Mouse (Mus musculus): Measurements from ENCODE around the gene Dph6.
"Not testable (repeated sequence)": the region's sequence is repeated elsewhere in the genome, so short reads cannot be mapped to it uniquely, and the experiment has no call there.

Gene Dph6

DNA sequence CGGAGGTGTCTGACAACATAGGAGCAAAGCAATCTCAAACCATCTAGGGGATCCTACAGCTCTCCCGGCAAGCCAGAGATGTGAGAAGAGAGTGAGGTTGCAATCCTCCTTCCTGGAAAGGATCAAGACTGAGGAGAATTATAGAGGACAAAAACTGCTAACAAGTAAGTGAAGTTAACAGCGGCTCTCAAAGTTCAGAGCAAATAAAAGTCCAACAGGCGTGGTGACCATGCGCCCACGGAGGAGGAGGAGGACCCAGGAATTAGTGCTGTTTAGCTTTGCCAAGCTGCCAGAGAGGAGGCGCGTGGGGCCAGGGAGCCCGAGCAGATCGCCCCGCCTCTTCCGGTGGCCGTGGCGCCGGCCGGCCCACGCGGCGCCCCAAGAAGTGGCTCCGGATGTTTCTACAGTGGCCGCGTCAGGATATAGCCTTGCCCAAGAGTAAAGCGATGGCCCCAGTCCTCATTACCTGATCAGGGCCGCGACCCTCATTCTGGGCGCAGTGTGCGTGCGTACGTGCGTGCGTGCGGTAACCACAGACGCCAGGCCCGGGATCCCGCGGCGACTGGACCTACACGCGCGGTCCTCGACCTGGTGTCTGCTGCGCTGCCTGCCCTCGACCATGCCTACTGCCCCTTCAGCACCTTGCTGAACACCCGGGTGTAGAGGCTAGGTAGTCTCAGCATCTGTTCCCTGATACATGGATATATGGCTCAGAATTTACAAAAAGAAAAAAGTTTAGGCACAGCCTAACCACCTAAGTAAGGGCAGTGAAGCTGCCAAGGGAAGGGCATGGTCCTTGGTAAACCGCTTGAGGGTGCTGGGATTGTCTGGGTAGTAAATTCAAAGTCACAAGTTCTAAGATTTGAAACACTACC lies at the start of gene Dph6:
Dph6 (minus strand) TSS at position 600 of the 875 bp plus-strand sequence.
- DNase-seq (ENCODE audit: low read depth, low spot score): peak; percentile 90

DNA sequence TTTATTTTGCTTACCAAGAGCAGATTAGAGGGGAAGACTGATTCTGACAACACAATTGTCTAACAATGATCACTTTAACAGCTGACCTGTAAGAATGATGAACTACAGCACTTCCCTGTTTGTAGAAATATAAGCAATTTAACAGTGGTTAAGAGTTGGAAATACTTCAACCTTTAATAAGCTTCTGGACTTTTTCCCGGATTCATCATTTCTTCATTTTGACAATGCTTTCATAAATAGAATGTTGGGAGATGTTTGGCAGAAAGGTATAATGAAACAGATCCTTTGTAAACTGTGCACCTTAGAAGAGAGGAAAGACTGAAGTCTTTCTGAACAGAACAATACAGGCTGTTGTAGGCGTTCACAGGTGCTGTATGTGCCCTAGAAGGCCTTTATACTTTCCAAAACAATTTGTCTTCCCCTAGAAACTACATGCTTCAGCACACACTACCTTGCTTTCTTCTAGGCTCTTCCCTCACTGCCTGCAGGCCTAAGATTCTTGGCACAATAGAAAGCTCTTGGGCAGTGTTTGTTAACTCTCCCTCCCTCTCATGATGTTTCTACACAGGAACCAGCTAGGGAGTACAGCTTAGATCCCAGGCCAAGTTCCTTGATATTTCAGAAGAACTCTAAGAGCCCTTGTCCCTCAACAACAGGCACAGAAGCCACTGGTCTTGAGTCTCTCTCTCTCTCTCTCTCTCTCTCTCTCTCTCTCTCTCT lies 46.4 kb upstream of the Dph6 start:
- DNase-seq (ENCODE audit: low read depth, low spot score): no peak

DNA sequence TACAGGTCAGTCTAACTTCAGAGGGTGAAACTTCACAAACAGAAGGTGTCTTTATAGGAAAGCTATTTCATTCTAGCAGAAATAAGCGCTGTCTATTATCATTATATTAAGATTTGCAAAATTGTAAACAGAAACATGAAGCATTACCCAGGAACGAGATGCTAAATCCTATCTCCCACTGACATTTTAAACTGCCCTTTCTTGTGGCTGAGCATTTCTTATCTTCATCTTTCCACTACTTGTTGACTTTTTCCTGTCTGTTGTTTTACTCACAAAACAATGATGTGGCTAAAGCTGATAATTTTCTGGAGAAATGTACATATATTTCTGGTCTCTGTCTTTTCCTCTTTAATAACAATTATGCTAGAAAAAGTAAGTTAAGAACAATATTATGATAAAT lies 36.8 kb upstream of the Dph6 start:
- no peak for DNase-seq (ENCODE audit: low read depth, low spot score)

DNA sequence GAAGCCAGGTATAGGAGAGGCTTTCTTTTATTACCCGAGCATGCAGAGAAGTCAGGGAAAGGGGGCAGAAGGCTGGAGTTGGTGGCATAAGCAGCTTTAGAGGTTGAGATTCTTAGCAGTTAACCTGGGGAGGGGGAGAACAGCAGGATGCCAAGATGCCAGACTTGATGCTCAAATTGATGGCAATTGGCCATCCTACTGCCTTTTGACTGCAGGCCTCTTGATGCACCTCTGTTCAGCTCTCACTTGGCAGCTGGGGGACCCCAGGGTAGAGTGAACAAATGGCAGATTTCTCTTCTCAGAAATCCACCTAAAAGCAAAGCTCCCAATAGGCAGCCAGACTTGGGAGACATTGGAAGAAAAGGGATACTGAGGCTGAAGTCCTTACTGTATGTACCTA lies 32.7 kb upstream of the Dph6 start:
- no peak for DNase-seq (ENCODE audit: low read depth, low spot score)

DNA sequence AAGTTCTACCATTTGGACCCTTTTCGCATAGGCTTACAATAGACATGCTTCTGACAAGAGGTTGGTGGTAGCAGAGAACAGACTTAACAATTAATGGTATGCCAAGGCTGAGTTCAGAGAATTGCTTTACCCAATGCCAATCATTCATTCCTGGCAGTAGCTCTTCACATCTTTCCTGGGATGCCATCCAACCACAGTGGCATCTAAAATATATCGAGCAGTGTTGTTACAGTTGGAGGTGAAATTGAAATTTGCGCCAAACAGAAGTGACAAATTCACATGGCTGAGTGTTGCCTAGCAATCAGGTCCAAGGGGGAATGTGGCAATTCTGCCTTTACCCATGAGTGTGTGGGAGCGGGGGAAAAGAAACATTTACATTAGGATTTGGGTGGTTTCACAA lies 32.3 kb upstream of the Dph6 start:
- no peak for DNase-seq (ENCODE audit: low read depth, low spot score)

DNA sequence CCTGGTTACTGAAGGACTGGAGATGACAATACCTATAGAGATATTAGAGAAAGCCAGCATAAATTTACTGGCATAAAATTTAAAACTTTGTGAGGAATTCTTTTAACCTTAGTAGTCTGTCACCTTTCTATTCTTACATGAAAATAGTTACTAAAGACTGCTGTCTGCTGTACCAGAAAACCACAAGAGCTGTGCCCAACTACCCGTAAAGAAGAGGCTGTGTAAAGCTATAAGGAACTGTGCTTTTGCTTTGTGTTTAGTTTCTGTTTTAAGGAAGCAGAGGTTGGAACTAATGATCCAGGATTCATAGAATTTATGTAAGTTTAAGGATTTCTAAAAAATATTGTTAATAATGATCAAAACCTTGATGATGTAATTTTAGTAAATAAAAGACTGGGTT lies 19.1 kb upstream of the Dph6 start:
- DNase-seq (ENCODE audit: low read depth, low spot score): no peak

DNA sequence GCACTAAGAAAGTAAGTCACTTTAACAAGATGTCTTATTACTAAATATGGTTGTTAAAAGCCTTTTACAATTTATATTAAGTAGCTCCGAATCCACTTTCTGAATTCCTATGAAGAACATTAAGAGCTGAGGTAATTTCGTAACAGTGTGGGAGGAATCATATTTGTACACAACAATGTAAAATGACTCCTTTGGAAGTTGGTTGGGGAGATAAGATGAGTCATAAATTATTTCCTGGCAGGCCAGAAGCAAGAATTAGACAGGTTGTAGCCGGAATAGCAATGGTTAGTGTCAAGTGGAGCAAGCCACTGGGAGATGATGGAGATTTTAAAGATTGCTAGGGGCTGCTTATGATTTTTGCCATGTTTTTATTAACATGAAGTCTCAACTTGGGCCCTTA lies 16.2 kb upstream of the Dph6 start:
- no peak for DNase-seq (ENCODE audit: low read depth, low spot score)

DNA sequence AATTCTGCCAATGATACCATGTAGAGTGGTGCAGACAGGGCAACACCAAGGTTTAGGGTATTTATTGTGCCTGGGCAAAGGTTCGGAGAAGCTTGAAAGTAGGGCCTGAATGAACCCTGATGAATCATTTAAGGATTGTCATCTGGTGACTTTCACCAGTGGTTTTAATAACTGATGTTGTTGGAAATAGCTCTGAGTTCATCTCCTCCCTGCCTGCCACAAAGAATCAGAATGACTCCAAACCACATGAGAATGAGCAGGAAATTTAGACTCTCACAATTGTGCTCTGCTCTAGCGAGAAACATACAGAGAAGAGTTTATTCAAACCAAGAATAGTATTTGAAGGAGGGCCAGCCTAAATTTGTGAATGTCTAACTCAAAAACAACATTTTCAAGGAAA lies 4.2 kb upstream of the Dph6 start:
- no peak for DNase-seq (ENCODE audit: low read depth, low spot score)

DNA sequence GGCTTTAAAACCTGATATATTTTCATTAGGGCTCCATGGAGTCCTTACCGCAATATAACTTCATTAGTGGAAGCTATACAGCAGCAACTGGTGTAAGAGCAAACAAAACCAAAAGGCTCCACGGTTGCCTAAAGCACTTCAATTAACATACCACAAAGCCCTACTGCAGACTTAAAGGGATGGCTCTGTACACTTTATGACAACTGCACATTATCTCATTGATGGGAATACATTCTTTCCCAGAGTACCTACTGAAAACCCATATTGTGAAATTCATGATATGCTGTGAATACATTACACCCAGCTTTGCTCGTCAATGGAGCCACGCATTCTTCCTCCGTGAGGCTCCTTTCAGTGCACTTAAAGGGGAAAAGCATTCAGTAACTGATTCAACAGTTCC lies 8.5 kb downstream of the Dph6 start:
- no peak for DNase-seq (ENCODE audit: low read depth, low spot score)

DNA sequence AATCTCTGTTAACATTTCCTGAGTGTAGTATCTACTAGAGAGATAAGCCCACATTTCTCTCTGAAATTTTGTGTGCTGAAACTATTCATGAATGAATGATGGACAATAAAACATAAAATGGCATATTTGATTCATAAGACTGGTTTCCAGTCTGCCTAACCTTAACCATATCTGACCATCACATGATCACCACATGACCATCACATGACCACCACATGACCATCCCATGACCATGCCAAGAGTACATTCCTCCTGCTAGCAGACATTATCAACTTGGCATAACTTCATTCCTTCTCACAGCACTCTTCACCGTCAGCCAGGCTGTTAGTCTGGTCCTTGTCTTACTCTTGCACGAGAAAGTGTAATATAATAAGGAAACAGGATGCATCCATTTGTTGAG lies 10.9 kb downstream of the Dph6 start:
- DNase-seq (ENCODE audit: low read depth, low spot score): no peak

DNA sequence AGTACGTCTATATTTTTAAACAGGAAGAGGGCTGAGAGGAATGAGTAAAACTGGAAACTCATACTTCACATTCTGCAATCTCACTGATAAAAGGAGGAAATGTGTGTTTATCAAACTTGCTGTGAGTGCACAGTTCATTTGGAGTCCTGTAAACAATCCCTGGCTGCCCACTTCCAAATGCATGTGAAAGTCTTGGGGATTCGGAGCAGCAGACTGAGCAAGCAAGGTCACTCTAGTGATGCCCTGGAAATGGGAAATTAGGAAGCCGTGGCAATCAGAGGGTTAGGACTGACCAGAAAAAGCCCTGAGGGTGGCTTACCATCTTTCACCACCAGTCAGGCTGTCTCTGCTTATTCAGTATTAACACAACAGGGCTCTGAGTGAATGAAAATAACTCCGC lies 30.1 kb downstream of the Dph6 start:
- DNase-seq (ENCODE audit: low read depth, low spot score): no peak

DNA sequence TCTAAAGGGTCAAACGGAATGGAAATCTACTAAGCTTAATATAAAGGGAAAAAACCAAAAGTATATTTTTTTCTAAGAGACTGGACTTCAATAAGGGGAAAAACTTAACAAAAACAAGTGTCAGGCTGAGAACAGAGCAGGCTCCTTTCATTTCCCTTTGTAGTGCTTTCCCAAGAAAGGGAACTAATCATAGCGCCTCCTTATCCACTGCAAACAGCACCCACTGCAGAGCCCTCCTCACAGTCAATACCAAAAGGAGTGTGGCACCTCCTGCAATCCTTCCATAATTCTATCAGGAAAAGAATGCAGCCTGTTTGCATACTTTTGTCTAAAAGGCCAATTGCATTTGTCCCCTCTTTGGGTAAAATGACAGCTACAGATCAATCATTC lies 32.2 kb downstream of the Dph6 start:
- DNase-seq (ENCODE audit: low read depth, low spot score): no peak

DNA sequence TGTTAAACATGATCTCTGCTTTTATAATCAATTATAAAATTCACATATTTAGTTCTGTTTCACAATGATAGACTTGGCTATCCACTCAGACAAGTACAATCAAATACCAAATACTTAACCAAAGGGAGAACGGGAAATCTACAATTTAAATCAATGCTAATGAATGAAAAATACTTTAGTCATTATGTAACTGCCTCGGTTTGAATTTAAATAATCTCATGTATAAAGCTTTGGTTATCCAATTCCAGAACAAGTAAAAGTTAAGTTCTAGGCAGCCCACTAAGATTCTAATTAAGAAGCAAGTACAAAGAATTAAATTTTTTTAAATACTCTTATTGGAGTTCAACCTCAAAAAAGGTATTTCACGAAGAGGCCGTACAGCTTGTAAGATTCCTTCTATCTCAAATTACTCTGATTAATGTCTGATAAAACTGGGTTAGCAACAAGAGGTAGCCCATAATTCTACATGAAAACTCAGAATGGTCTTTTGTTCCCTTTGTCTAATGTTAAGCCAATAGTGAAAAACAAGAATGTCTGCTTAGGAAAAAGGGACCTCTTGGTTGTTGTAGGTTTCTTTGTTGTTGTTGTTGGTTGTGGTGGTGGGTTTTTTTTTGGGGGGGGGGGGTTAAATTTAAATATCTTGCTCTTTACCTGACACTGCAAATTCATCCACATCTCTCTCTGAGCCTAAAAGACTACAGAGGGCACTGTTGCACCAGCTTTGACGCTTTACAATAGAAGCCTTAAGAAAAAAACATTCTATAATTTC lies 32.8 kb downstream of the Dph6 start:
- DNase-seq (ENCODE audit: low read depth, low spot score): peak; percentile 17

DNA sequence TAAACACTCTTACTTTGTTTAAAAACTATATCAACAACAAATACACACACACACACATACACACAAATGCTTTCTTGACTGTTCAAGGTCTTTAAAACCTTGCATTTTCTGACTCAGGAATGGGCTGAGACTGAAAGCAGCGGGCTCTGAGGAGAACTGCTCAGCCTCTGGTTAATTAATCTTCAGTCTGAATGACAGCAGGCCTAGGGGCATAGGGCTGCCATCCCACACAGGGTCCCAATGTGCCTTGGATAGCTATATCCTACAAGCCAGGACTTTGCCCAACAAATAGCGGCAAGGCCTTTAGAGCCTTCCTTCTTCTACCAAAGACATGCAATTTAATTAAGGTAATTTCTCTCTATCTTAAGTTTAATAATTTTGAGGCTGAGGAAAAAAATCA lies 43.2 kb downstream of the Dph6 start:
- no peak for DNase-seq (ENCODE audit: low read depth, low spot score)

DNA sequence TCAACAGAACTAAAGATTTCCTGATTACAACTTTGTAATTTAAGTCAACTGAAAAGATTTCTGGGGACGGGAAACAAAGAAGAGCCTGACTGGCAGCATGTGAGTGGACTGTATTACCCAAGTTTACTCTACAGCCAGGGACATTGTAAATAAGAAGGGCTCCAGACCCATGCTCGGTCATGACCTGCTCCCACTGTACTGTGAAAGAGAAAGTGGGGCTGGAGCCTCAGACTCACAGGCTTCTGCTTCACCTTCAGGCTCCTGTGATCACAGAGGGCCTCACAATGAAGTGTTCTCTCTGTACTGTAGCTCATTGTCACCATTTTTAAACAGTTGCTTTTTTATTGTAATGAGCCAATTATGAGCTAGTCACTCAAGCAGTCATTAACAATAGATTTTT lies 44.7 kb downstream of the Dph6 start:
- DNase-seq (ENCODE audit: low read depth, low spot score): no peak

DNA sequence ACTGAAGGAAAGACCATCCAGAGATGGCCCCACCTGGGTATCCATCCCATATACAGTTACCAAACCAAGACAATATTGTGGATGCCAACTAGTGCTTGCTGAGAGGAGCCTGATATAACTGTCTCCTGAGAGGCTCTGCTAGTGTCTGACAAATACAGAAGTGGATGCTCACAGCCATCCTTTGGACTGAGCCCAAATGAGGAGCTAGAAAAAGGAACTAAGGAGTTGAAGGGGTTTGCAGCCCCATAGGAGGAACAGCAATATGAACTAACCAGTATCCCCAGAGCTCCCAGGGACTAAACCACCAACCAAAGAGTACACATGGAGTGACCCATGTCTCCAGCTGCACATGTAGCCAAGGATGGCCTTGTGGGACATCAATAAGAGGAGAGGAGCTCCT lies 49.6 kb downstream of the Dph6 start:
- DNase-seq (ENCODE audit: low read depth, low spot score): not testable (repeated sequence)

DNA sequence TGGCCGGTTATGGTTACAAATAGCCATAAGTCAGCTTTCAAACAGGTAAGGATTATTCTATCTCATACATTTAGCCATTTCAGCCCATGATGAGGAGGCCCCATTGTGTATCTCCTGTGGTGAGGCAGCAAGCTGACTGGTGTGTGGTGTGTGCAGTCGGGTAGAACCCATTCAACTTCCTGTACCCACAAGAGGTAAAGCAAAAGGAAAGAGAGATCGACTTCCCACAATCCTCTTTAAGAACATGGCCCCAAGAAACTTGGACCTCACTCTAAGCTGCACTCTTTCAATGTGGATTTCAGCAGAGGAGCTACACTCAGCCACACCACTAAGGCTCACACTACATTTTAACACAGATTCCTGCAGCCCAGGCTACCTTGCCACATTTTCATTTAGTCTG lies 53.6 kb downstream of the Dph6 start:
- DNase-seq (ENCODE audit: low read depth, low spot score): no peak

DNA sequence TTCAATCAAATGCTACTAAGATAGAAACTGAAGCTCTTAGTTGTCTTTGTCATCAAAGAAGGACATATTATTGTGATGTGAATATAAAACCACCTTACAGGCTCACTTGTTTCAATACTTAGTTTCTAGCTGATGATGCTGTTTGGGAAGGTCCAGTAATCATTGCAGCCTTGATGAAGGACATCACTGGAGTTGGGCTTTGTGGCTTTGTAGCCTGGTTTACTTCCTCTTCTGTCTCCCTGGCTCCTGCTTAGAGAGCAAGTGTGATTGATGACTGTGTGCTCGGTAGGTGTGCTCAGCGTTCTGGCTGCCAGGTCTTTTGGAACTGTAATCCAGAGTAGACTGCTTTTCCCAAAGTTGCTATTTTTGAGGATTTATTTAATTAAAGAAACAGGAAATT lies 55.0 kb downstream of the Dph6 start:
- DNase-seq (ENCODE audit: low read depth, low spot score): no peak

DNA sequence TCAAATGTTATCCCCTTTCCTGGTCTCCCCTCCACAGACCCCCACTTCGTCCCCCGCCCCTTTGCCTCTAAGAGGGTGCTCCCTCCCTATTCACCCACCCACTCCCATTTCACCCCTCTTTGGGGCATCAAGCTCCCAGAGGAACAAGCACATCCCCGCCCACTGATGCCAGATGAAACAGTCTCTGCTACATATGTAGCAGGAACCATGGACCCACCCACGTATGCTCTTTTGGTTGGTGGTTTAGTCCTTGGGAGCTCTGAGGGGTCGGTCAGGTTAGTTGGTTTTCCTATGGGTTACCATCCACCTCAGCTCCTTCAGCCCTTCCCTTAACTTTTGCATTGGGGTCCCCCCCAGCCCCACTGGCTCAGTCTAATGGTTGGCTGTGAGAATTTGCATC lies 61.4 kb downstream of the Dph6 start:
- no peak for DNase-seq (ENCODE audit: low read depth, low spot score)

DNA sequence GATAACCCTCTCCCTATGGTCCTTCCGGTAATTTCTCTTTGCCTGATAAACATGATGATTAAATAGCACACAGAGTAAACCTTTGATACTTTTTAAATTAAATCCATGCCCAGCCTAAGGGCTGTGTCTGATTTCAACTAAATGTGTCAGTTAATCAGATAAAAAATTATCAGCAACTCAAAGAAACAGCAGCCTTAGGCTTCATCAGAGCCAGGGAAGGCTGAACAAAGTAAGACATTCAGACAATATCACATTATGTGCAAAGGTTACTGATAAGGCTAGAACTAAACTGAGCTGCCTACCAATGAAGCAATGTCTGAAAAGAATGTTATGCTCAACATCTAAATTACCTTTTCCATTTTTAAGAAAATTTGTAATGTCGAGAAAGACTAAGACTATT lies 74.0 kb downstream of the Dph6 start:
- DNase-seq (ENCODE audit: low read depth, low spot score): no peak

DNA sequence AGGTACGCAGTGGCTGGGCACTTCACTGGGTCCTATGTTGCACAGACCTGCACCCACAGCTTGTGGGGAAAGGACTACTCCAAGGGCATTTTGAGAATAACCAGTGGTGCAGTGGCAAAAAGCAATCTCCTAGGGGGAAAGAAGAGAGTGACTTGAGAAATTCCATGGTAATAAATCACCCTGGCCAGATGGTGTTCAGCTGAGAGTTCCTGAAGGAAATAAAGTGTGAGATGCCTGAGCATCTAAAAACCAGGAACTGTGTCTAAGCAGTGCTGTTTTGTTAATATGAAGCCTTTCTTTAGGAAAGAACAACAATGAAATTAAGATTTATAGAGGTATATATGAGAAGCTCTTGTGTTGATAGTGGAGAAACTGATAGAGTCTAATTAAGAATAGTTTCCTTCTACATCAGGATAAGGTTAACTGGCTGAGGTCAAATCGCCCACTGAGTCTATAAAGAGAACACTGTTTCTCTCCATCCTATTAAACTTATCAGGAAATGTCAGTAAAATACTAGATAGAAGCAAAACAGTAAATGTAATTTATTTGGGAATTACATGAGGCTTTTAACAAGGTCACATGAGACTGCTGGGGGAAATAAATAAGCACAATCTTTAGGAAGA lies 111.7 kb downstream of the Dph6 start:
- no peak for DNase-seq (ENCODE audit: low read depth, low spot score)

DNA sequence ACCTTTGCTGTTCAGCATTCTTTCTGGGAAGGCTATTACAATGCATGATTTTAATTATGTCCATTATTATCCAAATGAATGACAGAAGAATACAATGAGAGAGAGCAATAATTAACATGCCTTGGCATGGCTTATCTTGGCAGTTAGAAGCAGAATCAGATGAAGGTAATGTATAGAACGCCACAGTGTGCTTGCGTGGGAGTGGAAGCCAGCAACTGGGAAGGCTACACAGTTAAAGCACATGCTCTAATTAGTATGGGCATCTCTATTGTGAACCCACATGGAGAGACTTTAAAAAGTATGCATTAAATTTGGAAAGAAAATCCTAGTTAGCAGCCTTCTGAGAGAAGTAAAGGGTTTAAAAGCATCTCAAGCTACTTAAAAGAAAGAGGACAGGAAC lies 112.4 kb downstream of the Dph6 start:
- no peak for DNase-seq (ENCODE audit: low read depth, low spot score)

Data from CD4-positive, CD25-positive, alpha-beta regulatory T cell, adult 2 months (primary cell).